Mouse (Mus musculus) embryonic facial prominence, embryonic 15.5 days (tissue): ENCODE results near the gene Gm11127. TPM values are rescaled to one million over a fixed set of nuclear protein-coding genes. Genes with fewer than 3 reads are reported as not detected.

Source experiments
- ATAC-seq: fragments of 200-750 bp; cut with Nextera tagmentation; 2 replicates; pipeline ENCODE4 v1.8.0; 2017; ENCODE audit warnings: low read depth, moderate TSS enrichment; ENCODE audit not compliant: insufficient number of reproducible peaks, low FRiP score, low TSS enrichment
- H3K27ac ChIP-seq: fragments of 300-500 bp; sonication (generic); replicated peaks from 2 replicates; pipeline ENCODE4 v1.5.1; 2015; ENCODE audit warnings: mild to moderate bottlenecking, inconsistent platforms
- H3K27me3 ChIP-seq: fragments of 300-500 bp; sonication (generic); 2 replicates; pipeline ENCODE4 v1.6.1; 2015; ENCODE audit warnings: inconsistent platforms
- H3K36me3 ChIP-seq: fragments of 300-500 bp; sonication (generic); 2 replicates; pipeline ENCODE4 v1.6.1; 2015; ENCODE audit warnings: mild to moderate bottlenecking, inconsistent platforms
- H3K4me1 ChIP-seq: fragments of 300-500 bp; sonication (generic); 2 replicates; pipeline ENCODE4 v1.6.1; 2015; ENCODE audit warnings: inconsistent platforms
- H3K4me2 ChIP-seq: fragments of 300-500 bp; sonication (generic); replicated peaks from 2 replicates; pipeline ENCODE4 v1.6.1; 2015; ENCODE audit warnings: mild to moderate bottlenecking, inconsistent platforms
- H3K4me3 ChIP-seq: fragments of 300-500 bp; sonication (generic); replicated peaks from 2 replicates; pipeline ENCODE4 v1.5.1; 2015; ENCODE audit warnings: mild to moderate bottlenecking, inconsistent platforms
- H3K9ac ChIP-seq: fragments of 300-500 bp; sonication (generic); 2 replicates; pipeline ENCODE4 v1.6.1; 2015; ENCODE audit warnings: inconsistent platforms
- H3K9me3 ChIP-seq: fragments of 300-500 bp; sonication (generic); replicated peaks from 2 replicates; pipeline ENCODE4 v1.6.1; 2016; ENCODE audit warnings: inconsistent platforms
- WGBS: fragments of 180-500 bp; shearing (Covaris S2); methylation state at CpG from one replicate; pipeline ENCODE4 v1.1.7; 2015; 5-methylcytosine and 5-hydroxymethylcytosine counted together
- polyA plus RNA-seq: library from polyadenylated mRNA; unstranded; fragments of >200 nt; fragmentation: Nextera tagmentation; extraction: Ambion mirVana; gene quantifications from 2 replicates; pipeline ENCODE4 v1.2.1, GENCODE M21; 2015

Gm11127 gene
- polyA plus RNA-seq, 1 experiment from 2014 or later: 0.12 TPM

DNA sequence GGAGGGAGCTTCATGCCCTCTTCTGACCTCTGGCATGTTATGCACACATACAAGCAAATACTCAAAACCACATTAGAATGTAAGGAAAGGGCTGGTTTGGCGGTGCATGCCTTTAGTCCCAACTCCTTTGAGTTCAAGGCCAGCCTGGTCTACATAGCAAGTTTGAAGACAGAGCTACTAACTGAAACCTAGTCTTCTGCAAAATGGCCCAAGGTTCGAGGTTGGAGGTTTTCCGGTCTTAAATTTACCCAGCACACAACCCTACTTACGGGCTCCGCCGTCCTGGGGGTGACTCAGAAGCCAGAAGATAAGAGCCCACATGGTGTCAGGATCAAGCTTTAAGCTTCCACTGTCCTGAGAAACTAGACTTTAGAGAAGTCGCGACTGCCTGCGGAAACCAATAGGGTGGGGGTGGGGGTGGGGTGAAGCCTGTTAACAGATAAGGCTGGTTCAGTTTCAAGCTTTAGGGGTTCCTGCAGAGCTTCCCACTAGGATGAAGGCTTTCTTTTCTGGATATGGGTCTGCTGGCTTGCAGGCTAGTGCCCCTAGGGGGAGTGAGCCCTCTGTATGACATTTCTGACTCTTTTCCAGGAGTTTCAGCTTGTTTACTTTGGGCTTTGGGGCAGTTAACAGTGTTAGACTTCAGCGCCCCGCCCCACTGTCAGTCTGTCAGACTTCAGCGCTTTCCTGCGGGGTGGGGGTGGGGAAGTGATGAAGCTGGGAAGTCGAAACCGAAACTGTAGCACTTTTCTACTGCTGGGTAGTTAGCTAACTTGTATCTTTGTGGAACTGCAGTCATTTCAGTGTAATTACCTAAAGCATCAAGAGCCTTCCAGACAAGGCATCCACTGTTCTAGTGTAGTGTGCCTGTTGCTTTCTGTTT lies 37.7 kb downstream of the Gm11127 start, which contains the start of gene H2-T24:
TSS of gene H2-T24 (minus strand) at position 370 of the 883 bp plus-strand sequence.
- WGBS: 31% methylated on average over 15 of the region's 15 CpGs
- Histone ChIP-seq H3K4me2 (peak within 1 kb of the TSS; percentile 30), H3K36me3 (no peaks in the 10 kb centered on the region), H3K27me3 (no peaks in the 10 kb centered on the region), H3K9me3 (no peaks in the 10 kb centered on the region), H3K27ac (peak within 1 kb of the TSS; percentile 11; the same call in 1 of the 2 replicates), H3K4me1 (peaks cover 16% of the 10 kb centered on the region), H3K4me3 (peak within 1 kb of the TSS; percentile 21; the same call in 1 of the 2 replicates), H3K9ac (no peak within 1 kb of the TSS)
- ATAC-seq: no peak

DNA sequence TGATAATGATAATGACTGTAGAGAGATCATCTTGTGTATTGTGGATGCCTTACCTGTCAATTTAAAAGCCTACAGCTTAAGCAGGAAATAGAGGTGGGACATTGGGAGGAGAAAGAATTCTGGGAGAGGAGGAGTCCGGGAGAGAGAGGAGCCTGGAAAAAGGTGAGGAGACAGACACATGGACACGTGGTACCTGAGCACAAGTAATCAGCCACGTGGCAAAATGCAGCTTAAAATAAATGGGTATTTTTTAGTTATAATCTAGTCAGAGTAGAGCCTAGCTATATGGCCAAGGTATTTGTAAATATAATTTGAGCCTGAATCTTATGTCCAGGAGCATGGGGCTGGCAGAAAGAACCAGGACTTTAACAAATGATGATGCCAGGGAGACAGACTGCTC lies 38.7 kb downstream of the Gm11127 start:
- Histone ChIP-seq H3K4me3 (no peak overlapping the region), H3K27me3 (no peaks in the 10 kb centered on the region), H3K9ac (no peak overlapping the region), H3K4me1 (peaks cover 16% of the 10 kb centered on the region), H3K4me2 (no peak overlapping the region), H3K36me3 (peaks cover 3% of the 10 kb centered on the region; the same call in 1 of the 2 replicates), H3K9me3 (no peaks in the 10 kb centered on the region), H3K27ac (no peak overlapping the region; the same call in 1 of the 2 replicates)
- ATAC-seq: no peak
- WGBS: 55% methylated on average over 3 of the region's 3 CpGs

DNA sequence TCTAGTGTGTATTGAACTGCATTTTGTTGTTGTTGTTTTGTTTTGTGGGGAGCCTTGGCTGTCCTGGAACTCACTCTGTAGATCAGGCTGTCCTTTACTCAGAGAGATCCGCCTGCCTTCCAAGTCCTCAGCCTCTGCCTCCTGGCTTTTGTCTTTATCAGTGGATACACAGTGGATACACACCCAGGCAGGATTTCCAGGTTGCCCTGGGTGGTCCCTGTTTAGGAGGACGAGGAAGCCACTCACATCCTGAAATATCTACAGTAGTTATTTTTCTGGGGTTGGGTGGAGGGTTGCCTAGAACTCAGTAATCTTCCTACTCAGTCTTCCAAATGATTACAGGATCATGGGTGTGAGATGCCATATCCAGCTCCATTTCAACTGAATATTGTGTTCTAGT lies 39.2 kb downstream of the Gm11127 start:
- H3K9ac ChIP-seq: no peak overlapping the region
- no peaks in the 10 kb centered on the region for H3K9me3 ChIP-seq
- 59% methylated on average over 2 of the region's 2 CpGs for WGBS
- H3K4me2 ChIP-seq: no peak overlapping the region
- no peak overlapping the region for H3K27ac ChIP-seq
- peaks cover 8% of the 10 kb centered on the region; the same call in 1 of the 2 replicates for H3K36me3 ChIP-seq
- H3K27me3 ChIP-seq: no peaks in the 10 kb centered on the region
- no peak overlapping the region for H3K4me3 ChIP-seq
- ATAC-seq: no peak
- H3K4me1 ChIP-seq: peaks cover 15% of the 10 kb centered on the region

DNA sequence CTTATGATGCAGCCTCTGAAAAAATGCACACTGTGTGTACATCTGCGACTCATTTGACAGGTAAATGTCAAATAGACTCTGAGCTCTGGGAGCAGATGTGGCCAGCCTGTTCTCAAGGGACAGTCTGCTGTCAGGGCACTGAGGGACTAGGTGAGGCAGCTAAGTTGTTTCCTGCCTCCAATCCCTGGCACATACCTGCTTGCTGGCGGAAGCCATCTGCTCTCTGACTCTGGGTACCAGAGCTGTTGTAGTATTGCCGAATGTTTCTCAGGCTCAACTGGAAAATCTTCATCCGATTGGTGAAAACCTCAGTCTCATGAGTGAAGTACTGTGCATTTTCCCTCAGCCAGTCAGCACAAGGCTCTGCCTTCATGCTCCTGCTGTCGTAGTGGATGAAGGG lies 41.1 kb downstream of the Gm11127 start:
- no peak overlapping the region for H3K9ac ChIP-seq
- WGBS: 86% methylated on average over 5 of the region's 5 CpGs
- no peaks in the 10 kb centered on the region for H3K9me3 ChIP-seq
- ATAC-seq: no peak
- H3K4me3 ChIP-seq: no peak overlapping the region
- no peak overlapping the region for H3K27ac ChIP-seq
- peaks cover 8% of the 10 kb centered on the region; the same call in 1 of the 2 replicates for H3K36me3 ChIP-seq
- H3K27me3 ChIP-seq: no peaks in the 10 kb centered on the region
- H3K4me1 ChIP-seq: peaks cover 4% of the 10 kb centered on the region; the same call in 1 of the 2 replicates
- H3K4me2 ChIP-seq: no peak overlapping the region

DNA sequence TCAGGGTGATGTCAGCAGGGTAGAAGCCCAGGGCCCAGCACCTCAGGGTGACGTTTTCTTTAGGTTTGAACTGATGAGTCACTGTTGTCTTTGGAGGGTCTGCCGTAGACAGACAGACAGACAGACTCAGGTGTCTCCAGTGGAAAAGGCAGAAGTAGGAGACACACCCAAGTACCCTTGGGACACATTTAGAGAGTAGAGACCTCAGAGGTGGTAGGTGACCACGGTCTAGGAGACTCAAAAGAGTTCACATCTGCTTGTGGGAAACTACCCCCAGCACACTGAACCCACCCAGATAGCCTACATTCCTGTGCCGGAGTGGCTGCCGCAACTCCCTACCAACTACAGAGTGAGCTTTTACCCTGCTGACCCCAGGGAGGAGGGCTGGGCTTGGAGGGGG lies 43.2 kb downstream of the Gm11127 start:
- no peaks in the 10 kb centered on the region for H3K27me3 ChIP-seq
- no peak overlapping the region for H3K9ac ChIP-seq
- no peaks in the 10 kb centered on the region for H3K9me3 ChIP-seq
- no peak overlapping the region for H3K27ac ChIP-seq
- 90% methylated on average over 5 of the region's 5 CpGs for WGBS
- H3K4me1 ChIP-seq: no peaks in the 10 kb centered on the region
- H3K4me3 ChIP-seq: no peak overlapping the region
- H3K4me2 ChIP-seq: no peak overlapping the region
- H3K36me3 ChIP-seq: peaks cover 8% of the 10 kb centered on the region; the same call in 1 of the 2 replicates
- ATAC-seq: no peak

Other genes starting within 250 kb of the Gm11127 start
- 28.7 and 30.2 TPM in 2 replicates for gene Ier3, start 236.7 kb downstream of the Gm11127 start, polyA plus RNA-seq
- 64.4 and 72.6 TPM in 2 replicates for gene Flot1, start 235.1 kb downstream of the Gm11127 start, polyA plus RNA-seq
- 823 TPM in 2 replicates for gene Tubb5, start 220.1 kb downstream of the Gm11127 start, polyA plus RNA-seq
- 12.0 and 16.1 TPM in 2 replicates for gene Mdc1, start 216.9 kb downstream of the Gm11127 start, polyA plus RNA-seq
- gene Nrm, start 197.1 kb downstream of the Gm11127 start, polyA plus RNA-seq: 53.2 and 55.2 TPM in 2 replicates
- 28.5 and 30.3 TPM in 2 replicates for gene Ppp1r18, start 192.8 kb downstream of the Gm11127 start, polyA plus RNA-seq
- 40.7 and 50.6 TPM in 2 replicates for gene Dhx16, start 178.6 kb downstream of the Gm11127 start, polyA plus RNA-seq
- gene 2310061I04Rik, start 160.9 kb downstream of the Gm11127 start, polyA plus RNA-seq: 22.3 and 23.9 TPM in 2 replicates
- 64.5 and 77.7 TPM in 2 replicates for gene Atat1, start 148.3 kb downstream of the Gm11127 start, polyA plus RNA-seq
- gene Mrps18b, start 142.0 kb downstream of the Gm11127 start, polyA plus RNA-seq: 72.5 and 75.7 TPM in 2 replicates
- 39.2 and 39.5 TPM in 2 replicates for gene Ppp1r10, start 141.9 kb downstream of the Gm11127 start, polyA plus RNA-seq
- gene Abcf1, start 88.6 kb downstream of the Gm11127 start, polyA plus RNA-seq: 89.0 and 92.2 TPM in 2 replicates
- 59.7 and 61.5 TPM in 2 replicates for gene Gnl1, start 78.5 kb downstream of the Gm11127 start, polyA plus RNA-seq
- gene Prr3, start 78.1 kb downstream of the Gm11127 start, polyA plus RNA-seq: 37.8 and 41.4 TPM in 2 replicates
- gene H2-T24, start 37.8 kb downstream of the Gm11127 start, polyA plus RNA-seq: 3.0 and 3.7 TPM in 2 replicates
- 24.9 and 26.4 TPM in 2 replicates for gene H2-T23, start 25.5 kb downstream of the Gm11127 start, polyA plus RNA-seq
- 26.8 and 27.2 TPM in 2 replicates for gene H2-T22, start 15.6 kb downstream of the Gm11127 start, polyA plus RNA-seq
- gene Gm6034, start 15.4 kb downstream of the Gm11127 start, polyA plus RNA-seq: 0.11 TPM in 1 of 2 replicates, not detected in the other
- not detected in 2 replicates for gene Gm19684, start 63.3 kb upstream of the Gm11127 start, polyA plus RNA-seq
- gene Gm7030, start 71.1 kb upstream of the Gm11127 start, polyA plus RNA-seq: not detected in 2 replicates
- gene Gm8909, start 110.2 kb upstream of the Gm11127 start, polyA plus RNA-seq: 0.33 TPM in 1 of 2 replicates, not detected in the other
- not detected in 2 replicates for gene H2-T3, start 131.9 kb upstream of the Gm11127 start, polyA plus RNA-seq
- 104 and 107 TPM in 2 replicates for gene Rpp21, start 199.7 kb upstream of the Gm11127 start, polyA plus RNA-seq
- 17.0 and 19.1 TPM in 2 replicates for gene Trim39, start 213.9 kb upstream of the Gm11127 start, polyA plus RNA-seq
- 0.30 TPM in 1 of 2 replicates, not detected in the other for gene H2-M10.2, start 228.1 kb upstream of the Gm11127 start, polyA plus RNA-seq